Mouse (Mus musculus): ENCODE measurements around the gene Eif4e.

- TF ChIP-seq CTCF (IDR thresholded peaks at IDR 0.05; ENCODE audit: control insufficient read depth, insufficient read depth, insufficient replicate concordance, low read depth, low read length) = no peak
- TF ChIP-seq POLR2A (IDR thresholded peaks at IDR 0.05; ENCODE audit: control insufficient read depth, low read depth, low read length) = no peak
These were observed 75.1 kb downstream of the Eif4e start for GRCm38 (mm10) chr3:138601076-138601475.
